Mouse (Mus musculus): ENCODE measurements at regions not wholly inside any gene's neighbourhood (a gene's known extent, or its start where the extent isn't known, plus 50 kb on each side); places are given as distances from the start of the nearest gene placed in this dataset.

DNA sequence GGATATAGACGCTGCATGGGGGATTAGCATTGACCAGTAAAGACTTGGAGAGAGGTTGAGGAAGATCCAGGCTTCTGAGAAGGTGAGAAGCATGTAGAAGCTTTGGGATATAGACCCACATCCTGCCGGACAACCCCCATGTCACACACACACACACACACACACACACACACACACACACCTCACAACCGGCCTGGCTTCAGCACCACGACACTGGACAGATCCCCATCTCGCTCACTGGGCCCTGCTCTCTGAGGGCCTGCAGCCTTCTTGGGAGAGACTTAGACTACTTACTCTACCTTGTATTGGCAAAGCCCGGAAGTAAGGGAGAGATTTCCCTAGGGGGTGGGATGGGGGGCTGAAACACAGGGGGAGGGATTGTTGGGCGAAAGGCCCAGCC is 51.5 kb upstream of the A430005L14Rik start:
- TF ChIP-seq CTCF (IDR thresholded peaks at IDR 0.05; ENCODE audit: low read depth) (no peak), EP300 (IDR thresholded peaks at IDR 0.05; ENCODE audit: low read depth) (no peak)
